Mouse (Mus musculus): ENCODE measurements around the gene Gcdh. TPM values are rescaled to one million over a fixed set of nuclear protein-coding genes. Genes with fewer than 3 reads are reported as not detected.
"Not testable (repeated sequence)": the region's sequence is repeated elsewhere in the genome, so short reads cannot be mapped to it uniquely, and the experiment has no call there.

Gene Gcdh
- polyA plus RNA-seq, 1 experiment from 2014 or later: 33.1 TPM

- peak within 1 kb of the TSS; percentile 38 for H3K4me3 ChIP-seq
- peaks cover 62% of the 10 kb centered on the region for H3K27me3 ChIP-seq
- no peaks in the 10 kb centered on the region for H3K9me3 ChIP-seq
- peak within 1 kb of the TSS; percentile 58 for H3K9ac ChIP-seq
- peaks cover 40% of the 10 kb centered on the region for H3K36me3 ChIP-seq
- ATAC-seq (ENCODE audit: low FRiP score): peak; percentile 77
- 1% methylated on average over 45 of the region's 45 CpGs for WGBS
- H3K27ac ChIP-seq: no peak within 1 kb of the TSS; the same call in 1 of the 2 replicates
- peak within 1 kb of the TSS; percentile 56 for H3K4me2 ChIP-seq
- peaks cover 27% of the 10 kb centered on the region for H3K4me1 ChIP-seq (replicated peaks)
These were observed 14.9 kb upstream of the Gcdh start, which contains the start of gene Dnase2a for GRCm38 (mm10) chr8:84908421-84909161. Dnase2a (plus strand) TSS chr8:84908560.

- H3K9ac ChIP-seq; H3K27ac ChIP-seq; ATAC-seq (ENCODE audit: low FRiP score); H3K9me3 ChIP-seq: not testable (repeated sequence)
- peaks cover 29% of the 10 kb centered on the region for H3K4me1 ChIP-seq (replicated peaks)
- WGBS: 29% methylated on average over 7 of the region's 7 CpGs
- H3K4me2 ChIP-seq: peak overlapping the region; percentile 56
- H3K36me3 ChIP-seq: peaks cover 36% of the 10 kb centered on the region
- H3K4me3 ChIP-seq: peak overlapping the region; percentile 38
- peaks cover 61% of the 10 kb centered on the region for H3K27me3 ChIP-seq
These were observed 14.3 kb upstream of the Gcdh start for GRCm38 (mm10) chr8:84907979-84908378.

GRCm38 (mm10) chr8:84907493-84907892, 13.8 kb upstream of the Gcdh start:
- ATAC-seq (ENCODE audit: low FRiP score): no peak
- H3K27me3 ChIP-seq: peaks cover 61% of the 10 kb centered on the region

GRCm38 (mm10) chr8:84907037-84907436, 13.3 kb upstream of the Gcdh start:
- peaks cover 27% of the 10 kb centered on the region for H3K36me3 ChIP-seq

More at GRCm38 (mm10) chr8:84907493-84907892, 13.8 kb upstream of the Gcdh start:
- H3K4me2 ChIP-seq: no peak overlapping the region
- no peak overlapping the region for H3K27ac ChIP-seq
- H3K9me3 ChIP-seq: no peaks in the 10 kb centered on the region
- peaks cover 29% of the 10 kb centered on the region for H3K4me1 ChIP-seq (replicated peaks)
- H3K36me3 ChIP-seq: peaks cover 31% of the 10 kb centered on the region
- H3K4me3 ChIP-seq: no peak overlapping the region
- 78% methylated on average over 8 of the region's 8 CpGs for WGBS
- H3K9ac ChIP-seq: no peak overlapping the region

GRCm38 (mm10) chr8:84904351-84904750, 10.6 kb upstream of the Gcdh start:
- H3K4me1 ChIP-seq (replicated peaks): peaks cover 27% of the 10 kb centered on the region
- H3K4me2 ChIP-seq: no peak overlapping the region
- no peak for ATAC-seq (ENCODE audit: low FRiP score)
- H3K27ac ChIP-seq: no peak overlapping the region
- no peaks in the 10 kb centered on the region for H3K9me3 ChIP-seq
- H3K27me3 ChIP-seq: peaks cover 58% of the 10 kb centered on the region
- H3K36me3 ChIP-seq: 0 out of 2 replicates have a peak, but pooled peaks cover under 1% of the 10 kb centered on the region
- no peak overlapping the region for H3K9ac ChIP-seq
- H3K4me3 ChIP-seq: no peak overlapping the region
- 93% methylated on average over 7 of the region's 7 CpGs for WGBS

More at GRCm38 (mm10) chr8:84907037-84907436, 13.3 kb upstream of the Gcdh start:
- Histone ChIP-seq H3K9ac (no peak overlapping the region), H3K4me2 (no peak overlapping the region), H3K9me3 (no peaks in the 10 kb centered on the region), H3K27ac (no peak overlapping the region), H3K27me3 (peaks cover 61% of the 10 kb centered on the region), H3K4me1 (replicated peaks) (peaks cover 27% of the 10 kb centered on the region), H3K4me3 (no peak overlapping the region)
- WGBS: 91% methylated on average over 9 of the region's 9 CpGs
- ATAC-seq (ENCODE audit: low FRiP score): no peak

- H3K4me1 ChIP-seq (replicated peaks): peaks cover 15% of the 10 kb centered on the region
- H3K4me3 ChIP-seq: peak overlapping the region; percentile 46
- H3K27ac ChIP-seq: no peak overlapping the region
- no peaks in the 10 kb centered on the region for H3K36me3 ChIP-seq
- peaks cover 56% of the 10 kb centered on the region for H3K27me3 ChIP-seq
- no peaks in the 10 kb centered on the region for H3K9me3 ChIP-seq
- peak overlapping the region; percentile 62 for H3K9ac ChIP-seq
- WGBS: under 1% methylated on average over 68 of the region's 68 CpGs
- H3K4me2 ChIP-seq: peak overlapping the region; percentile 79
- peak; percentile 88 for ATAC-seq (ENCODE audit: low FRiP score)
These were observed 9.4 kb upstream of the Gcdh start for GRCm38 (mm10) chr8:84902920-84903661.

- no peaks in the 10 kb centered on the region for H3K9me3 ChIP-seq
- H3K36me3 ChIP-seq: no peaks in the 10 kb centered on the region
- peak overlapping the region; percentile 62 for H3K9ac ChIP-seq
- H3K27me3 ChIP-seq: peaks cover 56% of the 10 kb centered on the region
- peak overlapping the region; percentile 46 for H3K4me3 ChIP-seq
- no peak overlapping the region for H3K27ac ChIP-seq
- 3% methylated on average over 24 of the region's 24 CpGs for WGBS
- peaks cover 14% of the 10 kb centered on the region for H3K4me1 ChIP-seq (replicated peaks)
- H3K4me2 ChIP-seq: peak overlapping the region; percentile 79
- peak; percentile 25 for ATAC-seq (ENCODE audit: low FRiP score)
These were observed 8.7 kb upstream of the Gcdh start for GRCm38 (mm10) chr8:84902367-84902919.

- Histone ChIP-seq H3K4me1 (replicated peaks) (peaks cover 14% of the 10 kb centered on the region), H3K27ac (no peak within 1 kb of the TSS), H3K9ac (peak within 1 kb of the TSS; percentile 62), H3K4me2 (peak within 1 kb of the TSS; percentile 79), H3K4me3 (peak within 1 kb of the TSS; percentile 46), H3K36me3 (no peaks in the 10 kb centered on the region), H3K9me3 (no peaks in the 10 kb centered on the region), H3K27me3 (peaks cover 56% of the 10 kb centered on the region)
- ATAC-seq (ENCODE audit: low FRiP score): no peak
- WGBS: 80% methylated on average over 3 of the region's 3 CpGs
These were observed 8.0 kb upstream of the Gcdh start, which contains the start of gene Klf1 for GRCm38 (mm10) chr8:84901752-84902151. Klf1 (plus strand) TSS chr8:84901928.

GRCm38 (mm10) chr8:84901071-84901470, 7.3 kb upstream of the Gcdh start:
- WGBS: 67% methylated on average over 4 of the region's 4 CpGs
- no peak overlapping the region for H3K4me2 ChIP-seq
- H3K4me1 ChIP-seq (replicated peaks): peaks cover 14% of the 10 kb centered on the region
- H3K27me3 ChIP-seq: peaks cover 56% of the 10 kb centered on the region
- H3K9me3 ChIP-seq: no peaks in the 10 kb centered on the region
- H3K36me3 ChIP-seq: no peaks in the 10 kb centered on the region
- H3K27ac ChIP-seq: no peak overlapping the region
- ATAC-seq (ENCODE audit: low FRiP score): no peak
- no peak overlapping the region for H3K4me3 ChIP-seq
- no peak overlapping the region for H3K9ac ChIP-seq

GRCm38 (mm10) chr8:84895963-84896362, 2.2 kb upstream of the Gcdh start:
- no peak overlapping the region for H3K27ac ChIP-seq
- no peak overlapping the region for H3K4me2 ChIP-seq
- 85% methylated on average over 5 of the region's 5 CpGs for WGBS
- no peak overlapping the region for H3K9ac ChIP-seq
- no peak overlapping the region for H3K4me3 ChIP-seq
- no peaks in the 10 kb centered on the region for H3K9me3 ChIP-seq
- ATAC-seq (ENCODE audit: low FRiP score): no peak
- H3K27me3 ChIP-seq: peaks cover 18% of the 10 kb centered on the region; the same call in 1 of the 2 replicates
- H3K4me1 ChIP-seq (replicated peaks): peaks cover 21% of the 10 kb centered on the region
- peaks cover 2% of the 10 kb centered on the region; the same call in 1 of the 2 replicates for H3K36me3 ChIP-seq

GRCm38 (mm10) chr8:84892993-84893708, 570 bp downstream of the Gcdh start:
- peak overlapping the region; percentile 84 for H3K9ac ChIP-seq
- H3K27ac ChIP-seq: peak overlapping the region; percentile 70; the same call in 1 of the 2 replicates
- H3K4me1 ChIP-seq (replicated peaks): peaks cover 21% of the 10 kb centered on the region
- H3K27me3 ChIP-seq: no peaks in the 10 kb centered on the region
- peak; percentile 72 for ATAC-seq (ENCODE audit: low FRiP score)
- H3K4me2 ChIP-seq: peak overlapping the region; percentile 86
- H3K9me3 ChIP-seq: no peaks in the 10 kb centered on the region
- H3K4me3 ChIP-seq: peak overlapping the region; percentile 77
- 13% methylated on average over 31 of the region's 31 CpGs for WGBS
- H3K36me3 ChIP-seq: peaks cover 24% of the 10 kb centered on the region

Data from hindbrain, embryonic 13.5 days (tissue).